Mouse (Mus musculus) olfactory bulb, adult 2 months (tissue): ENCODE results near the gene Fgfr2.

Source experiments
- CTCF ChIP-seq: fragments of 200-500 bp; IDR thresholded peaks from 2 replicates; pipeline ENCODE4 v1.5.1; 2012; ENCODE audit warnings: low read depth, mild to moderate bottlenecking, low read length, moderate library complexity; ENCODE audit not compliant: insufficient read depth
- POLR2A ChIP-seq: fragments of 200-500 bp; IDR thresholded peaks from 2 replicates; pipeline ENCODE4 v1.6.1; 2012; ENCODE audit warnings: mild to moderate bottlenecking, low read depth, low read length, moderate library complexity; ENCODE audit not compliant: insufficient read depth

GRCm38 (mm10) chr7:130764160-130764559, 2359.0 kb downstream of the Fgfr2 start:
- TF ChIP-seq POLR2A: no peak
- TF ChIP-seq CTCF: no peak
